Comparison of ENCODE assay signal across 19 mouse cellular contexts in genomic region chr5:87174671-87175070, GRCm38 (mm10). TPM values are rescaled to one million over a fixed set of nuclear protein-coding genes. Genes with fewer than 3 reads are reported as not detected.
"Had no signal": no experiment of that assay in that cellular context is flagged by ENCODE, and none has a peak within 500 bp of the region (broad histone marks: within the 10 kb centered on the region; RNA-seq: fewer than 3 reads in every experiment).

No protein-coding gene starts in this region.

- H3K9ac ChIP-seq: limb, embryonic 12.5 days; liver, embryonic 15.5 days; midbrain, embryonic 12.5 days; neural tube, embryonic 15.5 days had no signal

- H3K4me1 ChIP-seq: limb, embryonic 12.5 days; liver, embryonic 15.5 days; megakaryocyte, embryonic 14.5 days; midbrain, embryonic 12.5 days; neural tube, embryonic 15.5 days had no signal

- H3K9me3 ChIP-seq: limb, embryonic 12.5 days; liver, embryonic 15.5 days; megakaryocyte, embryonic 14.5 days; midbrain, embryonic 12.5 days; neural tube, embryonic 15.5 days had no signal

- H3K36me3 ChIP-seq: limb, embryonic 12.5 days; liver, embryonic 15.5 days; midbrain, embryonic 12.5 days; neural tube, embryonic 15.5 days had no signal

- H3K4me2 ChIP-seq: limb, embryonic 12.5 days; liver, embryonic 11.5 days; liver, embryonic 15.5 days; midbrain, embryonic 12.5 days; neural tube, embryonic 15.5 days had no signal

- DNase-seq: layer of hippocampus, adult 9-11 months; layer of hippocampus, postnatal 36 days; lung, adult 2 months; lung, postnatal 14 days; right cerebral cortex, adult 18-20 months; right cerebral cortex, postnatal 25 days; thymus, postnatal 36 days had no signal

- H3K27me3 ChIP-seq: limb, embryonic 12.5 days; liver, embryonic 15.5 days; megakaryocyte, embryonic 14.5 days; midbrain, embryonic 12.5 days; neural tube, embryonic 15.5 days had no signal

- H3K27ac ChIP-seq: kidney, postnatal 0 days; limb, embryonic 12.5 days; liver, embryonic 15.5 days; macrophage; midbrain, embryonic 12.5 days; neural tube, embryonic 15.5 days had no signal

- H3K4me3 ChIP-seq: limb, embryonic 12.5 days; liver, embryonic 15.5 days; megakaryocyte, embryonic 14.5 days; midbrain, embryonic 12.5 days; neural tube, embryonic 15.5 days had no signal

RNA-seq across cellular contexts. Expression of gene Ugt2b5, which starts 34.6 kb away (rescaled TPM):
- total RNA-seq: layer of hippocampus, adult 18-20 months; layer of hippocampus, postnatal 36 days; left cerebral cortex, postnatal 36 days had no signal
- polyA plus RNA-seq: limb, embryonic 12.5 days; macrophage; midbrain, embryonic 12.5 days; midbrain, postnatal 0 days; neural tube, embryonic 11.5 days; neural tube, embryonic 15.5 days had no signal
